In genomic region chr5:97462856-97463255, GRCm38 (mm10) we compare ENCODE assay signal across 22 mouse cellular contexts. TPM values are rescaled to one million over a fixed set of nuclear protein-coding genes. Genes with fewer than 3 reads are reported as not detected.
"Had no signal": no experiment of that assay in that cellular context is flagged by ENCODE, and none has a peak within 500 bp of the region (broad histone marks: within the 10 kb centered on the region; RNA-seq: fewer than 3 reads in every experiment).

No protein-coding gene starts in this region.

- DNase-seq: retina, postnatal 1 day; right cerebral cortex, adult 18-20 months; right cerebral cortex, postnatal 14 days; right cerebral cortex, postnatal 25 days; right cerebral cortex, postnatal 4 days; spleen, adult 18-20 months; thymus, adult 18-20 months; thymus, adult 2 months; thymus, postnatal 14 days; thymus, postnatal 25 days; thymus, postnatal 36 days; thymus, postnatal 4 days had no signal

RNA-seq across cellular contexts. Expression of gene Gk2, which starts 6.0 kb away (rescaled TPM):
- polyA plus RNA-seq: neural tube, embryonic 14.5 days; neural tube, embryonic 15.5 days; small intestine, adult 2 months; spleen, adult 2 months; stomach, embryonic 14.5 days; stomach, embryonic 15.5 days; stomach, embryonic 16.5 days; stomach, postnatal 0 days; thymus, postnatal 0 days; urinary bladder, adult 2 months had no signal
